Mouse (Mus musculus) granulocyte monocyte progenitor cell, adult 5-6 weeks (primary cell): ENCODE measurements around the gene Ssr3. TPM values are rescaled to one million over a fixed set of nuclear protein-coding genes. Genes with fewer than 3 reads are reported as not detected.
"Not testable (repeated sequence)": the region's sequence is repeated elsewhere in the genome, so short reads cannot be mapped to it uniquely, and the experiment has no call there.

Source experiments
- ATAC-seq: replicated peaks from 2 replicates; pipeline ENCODE4 v1.8.0; 2016; ENCODE audit warnings: mild to moderate bottlenecking, moderate TSS enrichment, inconsistent platforms; ENCODE audit not compliant: poor library complexity, severe bottlenecking
- total RNA-seq, 2 experiments: library from RNA; stranded (forward) in 1 of 2; stranded (reverse) in 1 of 2; fragments of 200-712, 200-1000 nt in 1 of 2; fragments of >200 nt in 1 of 2; fragmentation: Nextera tagmentation in 1 of 2; gene quantifications; 2 replicates each; pipeline ENCODE4 v1.2.3; 2014 to 2017

Ssr3 gene
- total RNA-seq (2014; fragmentation: Nextera tagmentation): 316 and 354 TPM in 2 replicates
- 429 and 473 TPM in 2 replicates for total RNA-seq (2017)

DNA sequence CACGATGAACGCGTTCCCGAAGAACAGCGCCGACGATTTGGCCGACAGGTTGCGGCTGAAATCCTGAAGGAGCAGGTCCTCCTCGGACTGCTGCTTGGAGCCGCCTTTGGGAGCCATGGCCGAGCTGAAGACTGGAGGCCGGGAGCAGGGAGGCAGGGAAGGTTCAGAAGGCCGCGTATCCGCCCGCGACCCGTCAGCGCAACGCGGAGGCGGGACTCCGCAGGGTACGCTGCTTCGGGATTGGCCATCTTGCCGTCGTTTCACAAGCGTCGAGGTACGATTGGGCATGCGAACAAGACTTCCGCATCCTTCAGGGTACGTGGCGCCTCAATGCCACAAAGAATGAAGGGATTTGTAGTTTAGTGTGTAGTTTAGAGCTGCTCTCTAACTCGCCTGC lies at the start of gene Ssr3:
Gene Ssr3 (minus strand): TSS at position 203 of the 397 bp plus-strand sequence.
- peak; percentile 93 for ATAC-seq

DNA sequence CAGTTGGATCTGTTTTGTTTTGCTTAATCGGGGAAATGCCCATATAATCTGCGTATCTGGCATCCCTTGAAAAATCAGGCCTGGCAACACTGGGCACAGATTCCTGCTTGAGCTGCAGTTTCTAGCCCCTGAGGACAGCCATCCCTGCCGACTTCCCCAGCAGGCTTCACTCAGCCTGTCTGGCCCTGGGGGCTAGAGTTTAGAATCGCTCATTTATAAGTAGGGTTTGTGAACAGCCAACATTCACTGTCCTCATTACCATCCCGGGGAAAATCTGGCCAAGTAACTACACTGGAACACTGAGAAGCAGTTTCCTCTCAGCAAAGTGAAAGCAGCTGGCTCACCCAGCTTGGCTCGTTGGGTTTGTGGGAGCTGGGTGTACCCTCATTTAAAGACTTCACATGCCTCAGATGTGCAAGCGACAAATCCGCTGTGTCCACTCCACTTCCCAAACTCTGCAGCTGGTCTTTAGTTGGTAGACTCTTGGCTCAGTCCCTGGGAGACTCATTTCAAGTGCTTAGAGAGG lies 49.2 kb upstream of the Ssr3 start:
- ATAC-seq: no peak

DNA sequence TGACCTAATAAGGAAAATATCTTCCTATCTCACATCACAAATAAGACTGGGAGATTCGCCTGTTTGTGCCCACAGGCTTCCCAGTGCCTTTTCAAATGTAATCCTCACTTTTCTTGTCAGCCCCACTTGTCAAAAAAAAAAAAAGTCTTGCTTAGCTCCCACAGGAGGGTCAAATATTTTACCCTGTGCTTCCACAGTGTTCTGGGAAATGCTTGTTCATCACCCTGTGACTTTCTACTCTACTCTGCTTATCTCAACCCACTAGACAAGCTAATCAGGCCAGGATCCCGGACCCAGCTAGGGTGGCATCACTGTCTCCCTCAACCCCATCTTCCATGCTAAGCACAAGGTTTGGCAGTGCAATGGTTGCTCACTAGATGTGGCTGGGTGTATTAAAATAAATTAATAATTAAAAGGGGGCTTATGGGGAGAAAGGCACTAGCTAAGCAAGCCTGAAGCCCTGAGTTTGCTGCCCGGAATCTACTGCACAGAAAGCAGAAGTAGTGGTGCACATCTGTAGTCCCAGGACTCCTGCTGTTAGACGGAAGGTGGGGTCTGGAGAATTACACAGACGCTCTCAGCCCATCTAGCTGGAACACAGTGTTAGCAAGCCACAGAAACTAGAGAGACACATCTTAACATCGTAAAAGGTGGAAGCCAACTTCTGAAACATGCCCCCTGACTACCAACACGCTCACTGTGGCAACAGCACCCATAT lies 46.2 kb upstream of the Ssr3 start:
- ATAC-seq: peak; percentile 80

DNA sequence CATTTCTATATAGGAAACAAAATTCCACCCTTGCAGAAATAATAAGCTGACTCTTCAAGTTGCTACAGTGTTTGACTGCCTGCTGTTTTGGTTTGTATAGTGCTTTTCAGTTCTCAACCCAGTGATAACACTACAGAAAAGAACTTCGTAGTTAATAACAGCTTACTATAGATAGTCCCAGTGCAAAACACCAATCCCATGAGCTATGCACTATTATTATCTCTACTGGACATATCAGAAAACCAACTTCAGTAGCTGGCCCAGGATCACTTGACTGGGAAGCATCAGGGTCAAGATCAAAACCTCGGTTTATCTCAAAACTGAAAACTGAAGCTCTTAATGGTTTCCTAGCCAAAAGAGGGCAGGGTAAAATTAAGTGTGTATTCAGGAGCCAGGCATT lies 43.4 kb upstream of the Ssr3 start:
- ATAC-seq: no peak

DNA sequence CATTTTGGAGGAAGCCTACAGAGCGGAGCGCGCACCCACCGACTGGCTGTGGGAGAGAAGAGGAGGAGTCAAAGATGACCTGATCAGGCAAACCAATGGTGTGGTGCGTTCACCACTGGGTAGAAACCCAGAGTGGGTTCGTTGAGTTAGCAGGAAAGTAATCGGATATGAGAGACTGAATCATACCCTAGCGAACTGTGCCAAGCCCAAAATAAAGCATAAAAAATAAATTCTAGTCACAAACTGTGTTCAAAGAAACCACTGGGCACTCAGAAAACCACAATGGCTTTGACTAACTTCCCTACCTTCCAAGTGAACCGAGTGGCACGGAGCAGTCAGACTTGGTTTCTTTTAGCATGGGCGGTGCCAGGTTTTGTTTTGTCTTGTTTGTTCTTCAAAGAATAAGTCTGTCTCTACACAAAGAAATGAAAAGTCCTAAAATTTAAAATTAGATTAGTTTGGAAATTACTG lies 42.7 kb upstream of the Ssr3 start:
- ATAC-seq: peak; percentile 80

DNA sequence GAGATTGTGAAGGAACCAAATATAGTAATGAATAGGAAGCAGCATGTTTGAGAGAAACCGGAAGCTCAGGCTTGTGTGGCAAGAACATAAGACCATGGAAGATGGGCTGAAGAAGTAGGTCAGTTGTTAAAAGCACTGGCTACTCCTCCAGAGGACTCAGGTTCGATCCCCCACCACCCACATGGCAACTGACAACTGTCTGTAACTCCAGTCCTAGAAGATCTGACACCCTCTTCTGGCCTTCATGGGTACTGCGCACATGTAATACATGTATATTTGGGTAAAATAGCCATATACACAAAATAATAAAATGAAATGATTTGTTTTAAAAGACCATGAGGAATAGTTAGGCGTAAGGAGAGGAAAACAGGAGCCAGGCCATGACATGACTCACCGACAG lies 39.8 kb upstream of the Ssr3 start:
- ATAC-seq: no peak

DNA sequence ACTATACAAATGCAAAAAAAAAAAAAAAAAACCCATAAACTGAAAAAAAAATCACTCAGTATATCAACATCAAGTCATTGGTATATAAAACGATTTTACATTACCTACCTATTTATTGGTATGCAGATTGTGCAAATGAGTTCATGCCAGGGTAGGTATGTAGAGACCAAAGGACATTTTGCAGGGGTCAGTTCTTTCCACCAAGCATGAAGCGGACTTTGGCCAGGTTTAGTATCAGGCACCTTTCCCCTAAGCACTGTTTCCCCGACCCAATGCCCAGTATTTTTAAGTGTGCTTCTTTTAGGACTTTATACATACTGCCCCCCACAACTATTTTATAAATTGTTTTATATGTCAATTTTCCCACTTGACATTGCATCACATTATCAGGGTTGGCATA lies 27.3 kb upstream of the Ssr3 start:
- ATAC-seq: no peak

DNA sequence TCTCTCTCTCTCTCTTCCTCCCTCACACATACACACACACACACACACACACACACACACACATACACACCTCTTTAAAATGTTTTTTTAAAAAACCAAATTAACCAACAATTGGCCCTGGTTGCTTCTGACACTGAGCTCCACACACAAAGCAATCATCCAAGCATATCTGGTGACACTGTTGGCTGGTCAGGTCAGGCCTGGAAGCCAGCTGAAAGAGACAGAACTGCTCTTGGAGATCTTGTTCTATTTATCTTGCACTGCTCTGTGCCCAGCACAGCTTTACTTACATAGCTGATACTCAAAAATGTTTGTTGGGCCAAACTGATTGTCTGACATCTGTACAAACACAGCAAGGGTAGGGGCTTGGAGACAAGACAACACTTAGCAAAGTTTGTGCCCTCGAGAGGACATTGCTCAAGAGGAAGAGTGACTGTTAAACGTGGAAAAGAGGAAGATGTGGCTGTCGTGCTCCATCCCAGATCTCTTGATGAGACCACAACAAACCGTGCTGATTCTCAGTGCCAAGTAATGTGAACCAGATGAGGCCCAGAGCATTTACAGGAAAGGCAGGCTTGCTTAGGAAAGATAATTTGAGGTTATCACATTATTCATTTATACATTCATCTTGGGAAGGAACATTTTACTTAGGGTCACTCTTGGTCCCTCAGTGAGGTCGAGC lies 25.6 kb upstream of the Ssr3 start:
- peak; percentile 90 for ATAC-seq

DNA sequence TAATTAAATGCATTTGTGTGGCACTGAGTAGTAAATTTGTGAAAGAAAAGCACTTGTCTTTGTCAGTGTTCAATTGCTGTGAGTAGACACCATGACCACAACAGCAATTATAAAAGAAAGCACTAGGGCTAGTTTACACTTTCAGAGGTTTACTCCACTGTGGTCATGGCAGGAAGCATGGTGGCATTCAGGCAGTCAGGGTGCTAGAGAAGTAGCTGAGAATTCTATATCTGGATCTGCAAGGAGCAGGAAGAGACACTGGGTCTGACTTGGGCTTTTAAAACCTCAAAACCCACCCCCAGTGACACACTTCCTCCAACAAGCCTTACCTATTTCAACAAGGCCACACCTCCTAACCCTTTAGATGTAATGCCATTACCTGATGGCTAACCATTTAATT lies 24.1 kb upstream of the Ssr3 start:
- ATAC-seq: peak; percentile 39

DNA sequence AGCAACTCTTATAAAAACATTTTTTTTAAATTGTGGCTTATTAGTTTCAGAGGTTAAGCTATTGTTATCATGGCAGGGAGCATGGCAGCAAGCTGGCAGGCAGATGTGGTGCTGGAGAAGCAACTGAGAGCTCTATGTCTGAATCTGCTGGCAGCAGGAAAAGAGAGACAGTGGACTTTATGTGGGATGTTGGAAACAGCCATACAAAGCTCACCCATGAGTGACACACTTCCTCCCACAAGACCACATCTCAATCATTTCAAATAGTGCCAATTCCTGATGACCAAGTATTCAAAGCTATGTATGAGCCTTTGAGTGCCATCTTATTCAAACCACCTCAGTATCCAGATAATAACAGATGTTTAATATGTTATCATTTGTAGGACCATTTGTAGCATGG lies 15.5 kb upstream of the Ssr3 start:
- ATAC-seq: no peak

DNA sequence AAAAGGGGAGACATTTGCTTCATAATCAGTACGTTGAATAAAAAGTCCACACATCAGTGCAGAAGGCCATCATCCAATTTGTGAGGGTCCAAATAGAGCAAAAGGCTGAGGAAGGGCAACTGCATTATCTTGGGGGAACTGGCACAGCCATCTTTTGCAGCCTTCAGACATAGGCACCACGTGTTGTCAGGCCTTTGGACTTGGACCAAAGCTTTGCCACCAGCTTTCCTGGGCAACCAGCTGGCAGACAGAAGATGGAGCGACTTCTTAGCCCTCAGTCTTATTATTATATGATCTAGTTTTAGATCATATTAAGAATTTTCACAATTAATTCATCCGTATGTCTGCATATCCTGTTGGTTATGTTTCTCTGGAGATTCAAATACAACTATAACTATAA lies 13.4 kb upstream of the Ssr3 start:
- ATAC-seq: no peak

DNA sequence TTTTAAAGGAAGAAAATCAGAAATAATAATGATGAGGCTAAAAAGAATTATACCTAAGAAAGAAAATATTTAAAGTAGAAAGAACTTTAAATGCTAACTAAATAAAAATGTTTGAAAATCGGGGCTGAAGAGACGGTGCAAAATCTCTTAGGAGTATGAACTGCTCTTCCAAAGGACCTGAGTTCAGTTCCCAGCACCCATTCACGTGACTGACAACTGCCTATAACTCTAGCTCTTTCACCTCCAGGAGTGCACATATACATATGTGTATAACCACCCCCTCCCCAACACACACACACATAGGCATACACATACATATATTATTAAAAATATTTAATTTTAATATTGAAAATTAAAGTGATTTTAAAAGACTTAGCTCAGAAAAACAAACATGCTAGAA lies 5.1 kb upstream of the Ssr3 start:
- no peak for ATAC-seq

DNA sequence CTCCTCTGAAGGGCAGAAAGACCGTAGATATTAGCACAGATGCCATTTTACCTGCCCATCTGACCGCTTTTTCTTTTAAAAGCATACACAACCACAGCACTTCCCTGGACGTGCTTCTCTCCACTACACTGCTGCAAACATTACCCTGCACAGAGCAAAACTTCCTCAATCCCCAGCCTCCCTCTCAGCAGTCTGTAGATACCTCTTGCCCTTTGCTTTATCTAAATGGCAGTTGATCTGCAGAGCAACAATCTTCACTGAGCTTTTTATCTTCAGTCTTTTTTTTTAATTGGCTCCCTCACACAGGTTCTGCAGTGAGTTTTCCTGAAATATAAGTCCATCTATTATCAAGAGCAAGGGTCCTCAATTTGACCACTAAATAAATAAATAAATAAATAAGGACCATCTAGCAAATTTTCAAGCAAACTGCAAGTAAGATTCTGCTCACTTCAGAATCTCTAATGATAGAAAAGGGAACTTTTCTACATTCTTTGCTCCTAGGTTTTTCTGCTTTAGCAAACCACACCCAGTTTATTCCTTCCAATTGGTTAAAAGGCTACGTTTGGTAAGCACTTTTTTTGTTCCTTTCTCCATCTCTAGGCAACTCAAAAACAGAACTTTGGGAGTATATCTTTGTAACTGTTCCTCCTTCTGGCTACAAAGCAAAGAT lies 4.5 kb upstream of the Ssr3 start:
- peak; percentile 36 for ATAC-seq

DNA sequence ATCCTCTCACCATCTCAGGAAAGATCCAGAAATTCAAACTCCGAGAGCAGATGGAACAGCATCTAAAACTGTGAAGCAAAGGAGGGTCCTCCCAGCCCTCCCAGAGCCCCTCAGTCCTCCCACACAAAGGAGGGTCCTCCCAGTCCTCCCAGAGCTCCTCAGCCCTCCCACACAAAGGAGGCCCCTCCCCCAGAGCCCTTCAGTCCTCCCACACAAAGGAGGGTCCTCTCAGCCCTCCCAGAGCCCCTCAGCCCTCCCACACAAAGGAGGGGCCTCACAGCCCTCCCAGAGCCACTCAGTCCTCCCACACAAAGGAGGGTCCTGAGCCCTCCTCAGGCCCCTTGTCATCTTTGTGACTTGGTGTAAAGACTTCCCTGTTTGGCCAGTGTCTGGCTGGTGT lies 2.7 kb upstream of the Ssr3 start:
- ATAC-seq: not testable (repeated sequence)

DNA sequence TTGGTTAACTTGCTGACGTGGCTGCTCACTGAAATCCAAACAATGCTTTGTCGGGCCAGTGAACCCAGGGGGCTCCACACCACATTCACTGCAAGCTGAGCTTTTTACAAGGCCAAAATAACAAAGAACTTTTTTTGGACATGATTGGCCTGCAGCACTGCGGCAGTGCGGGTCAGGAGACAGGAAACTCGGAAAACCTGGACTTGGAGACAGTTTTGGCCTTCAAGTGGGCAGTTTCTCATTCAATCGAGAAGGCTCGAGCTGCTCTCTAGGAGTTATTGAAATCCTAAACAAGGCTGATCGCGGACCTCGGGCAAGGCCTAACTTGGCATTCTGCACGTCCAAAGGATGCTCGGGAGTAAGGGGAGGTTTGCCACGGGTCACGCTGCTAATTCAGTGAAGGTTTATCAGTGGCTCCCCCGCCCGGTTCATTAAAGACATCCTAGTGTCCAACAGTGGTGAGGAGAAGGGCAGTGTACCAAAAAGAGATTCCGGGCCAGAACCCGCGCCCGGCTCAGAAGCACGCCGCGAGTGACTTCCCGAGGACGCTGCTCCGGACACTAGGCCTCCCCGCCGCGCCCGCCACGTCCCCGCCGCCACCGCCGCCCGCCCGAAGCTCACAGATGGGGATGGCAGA lies 521 bp downstream of the Ssr3 start:
- ATAC-seq: peak; percentile 52

DNA sequence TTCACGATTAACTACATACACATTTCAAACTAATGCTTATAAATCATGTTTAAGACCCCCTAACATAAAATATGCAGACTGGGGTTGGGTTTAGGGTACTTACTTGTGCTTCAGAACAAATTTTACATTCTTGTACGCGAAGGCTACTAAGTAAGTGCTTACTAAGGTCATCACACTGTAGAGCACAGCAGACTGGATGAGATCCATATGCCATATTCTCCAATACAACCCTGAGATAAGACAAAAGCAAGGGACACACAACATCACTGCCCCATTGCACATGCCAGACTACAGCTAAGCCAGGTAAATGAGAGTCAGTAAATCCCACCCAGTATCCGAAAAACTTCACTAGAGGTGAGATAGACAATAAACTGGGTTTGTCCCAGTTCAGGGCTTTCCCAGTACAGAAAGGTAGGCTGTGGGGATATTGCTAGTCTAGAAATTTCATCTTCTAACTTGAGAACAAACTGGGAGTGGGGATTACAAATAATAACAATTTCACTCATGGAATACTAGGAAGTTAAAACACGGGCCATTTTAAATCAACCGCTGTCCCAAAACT lies 1.1 kb downstream of the Ssr3 start:
- ATAC-seq: no peak

DNA sequence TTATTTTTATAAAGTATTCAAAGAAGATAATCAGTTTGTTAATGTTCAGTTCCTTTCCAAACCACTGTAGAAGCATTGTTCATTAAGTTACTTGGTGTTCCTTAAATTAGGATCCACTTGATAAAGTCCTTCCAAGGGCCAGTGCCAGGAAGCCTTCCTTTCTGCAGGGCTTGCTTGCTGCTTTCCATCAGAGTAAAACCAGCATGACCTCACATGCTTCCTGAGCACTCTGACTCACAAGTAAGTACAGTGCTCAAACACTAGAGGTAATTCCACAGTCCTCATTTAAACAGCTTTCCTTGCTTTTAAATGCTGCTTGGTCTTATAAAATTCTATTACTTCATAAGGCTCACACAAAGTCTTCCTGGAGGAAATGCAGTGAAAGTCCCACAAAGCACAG lies 6.7 kb downstream of the Ssr3 start:
- ATAC-seq: no peak

DNA sequence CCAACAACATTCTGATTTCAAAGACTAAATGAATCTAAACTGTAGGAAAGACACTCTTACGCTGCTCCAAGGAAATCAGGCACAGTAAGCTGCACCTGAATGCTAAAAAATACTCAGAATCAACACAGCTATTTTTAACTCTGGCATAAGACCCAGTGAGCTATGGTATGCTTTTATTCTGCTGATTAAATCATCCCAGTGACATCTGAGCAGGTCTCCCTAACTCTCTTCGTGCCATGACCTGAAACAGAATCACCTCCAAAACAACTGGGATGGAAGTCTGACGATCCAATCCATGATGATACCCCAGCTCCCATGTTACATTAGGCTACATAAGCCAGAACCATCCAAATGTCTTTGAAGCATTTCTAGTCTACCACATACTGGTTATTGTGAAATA lies 8.0 kb downstream of the Ssr3 start:
- ATAC-seq: no peak

DNA sequence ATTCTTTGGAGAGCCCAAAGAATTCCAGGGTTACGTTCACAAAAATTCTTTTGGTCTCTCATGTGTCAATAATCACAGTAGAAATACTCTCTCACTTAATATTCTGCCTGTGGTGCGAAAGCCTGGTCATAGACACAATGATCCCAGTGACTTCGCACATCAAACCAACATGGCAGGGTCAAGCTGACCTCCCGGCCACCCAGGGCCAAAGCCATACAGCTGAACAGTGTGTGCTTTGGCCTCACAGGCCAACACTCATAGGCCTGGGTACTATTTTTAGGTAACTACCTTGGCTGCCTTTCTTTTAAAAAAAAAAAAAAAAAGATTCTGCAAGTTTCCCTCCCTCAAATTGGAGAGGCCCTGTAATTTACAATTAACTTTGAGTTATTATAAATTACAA lies 11.3 kb downstream of the Ssr3 start:
- no peak for ATAC-seq

DNA sequence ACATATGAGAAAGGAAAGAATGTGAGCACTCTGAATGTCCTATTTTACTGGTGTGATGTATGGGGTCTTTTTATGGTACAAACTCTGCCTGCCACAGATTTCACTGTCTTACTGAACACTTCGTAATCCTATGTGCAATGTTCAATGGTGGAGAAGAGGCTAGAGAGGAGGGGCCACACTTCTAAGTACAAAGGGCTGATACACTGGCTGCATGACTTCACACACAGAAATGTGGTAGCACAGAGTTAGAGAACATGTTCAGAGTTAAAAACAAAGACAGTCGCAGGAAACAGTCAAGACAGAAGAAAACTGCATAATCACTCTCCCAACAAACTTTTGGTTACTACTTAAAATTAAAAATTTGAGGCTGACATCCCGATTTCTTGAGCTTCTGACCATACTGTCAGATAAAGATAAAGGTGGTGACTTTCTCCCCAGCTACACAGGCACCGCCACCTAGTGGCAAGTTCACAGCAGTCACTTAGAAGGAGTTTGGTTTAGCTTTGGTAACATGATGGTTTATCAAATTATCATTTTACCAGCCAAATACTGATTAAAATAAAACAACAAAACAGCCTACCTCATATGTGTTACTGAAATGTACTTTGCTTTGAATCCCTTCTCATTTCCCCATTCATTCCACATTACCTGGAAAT lies 12.4 kb downstream of the Ssr3 start:
- peak; percentile 69 for ATAC-seq
